Mouse (Mus musculus): ENCODE measurements around the gene Col26a1. TPM values are rescaled to one million over a fixed set of nuclear protein-coding genes. Genes with fewer than 3 reads are reported as not detected.

Col26a1 gene
- polyA plus RNA-seq, 1 experiment from 2014 or later: 141 TPM

DNA sequence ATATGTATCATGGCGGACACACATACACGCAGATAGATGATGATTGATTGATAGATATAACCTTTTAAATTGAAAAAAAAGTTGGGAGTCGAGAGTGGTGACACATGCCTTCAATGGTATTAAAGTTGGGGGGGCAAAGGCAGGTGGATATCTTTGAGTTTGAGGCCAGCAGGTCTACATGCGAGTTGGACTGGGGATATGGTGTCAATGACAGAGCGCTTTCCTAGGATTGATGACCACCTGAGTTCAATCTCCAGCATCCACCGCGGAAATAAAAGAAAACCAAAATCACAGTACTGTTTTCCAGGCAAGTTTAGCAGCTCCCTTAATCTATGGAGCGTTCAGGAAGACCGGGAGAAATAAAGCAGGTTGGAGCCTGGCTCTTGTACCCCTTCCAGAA is 24.6 kb upstream of the Col26a1 start:
- peak overlapping the region; percentile 77 for H3K4me2 ChIP-seq (replicated peaks)
- H3K27me3 ChIP-seq: no peaks in the 10 kb centered on the region
- H3K27ac ChIP-seq: no peak overlapping the region
- H3K4me3 ChIP-seq: peak overlapping the region; percentile 67
- H3K36me3 ChIP-seq: peaks cover 20% of the 10 kb centered on the region
- 0 out of 2 replicates have a peak, but pooled peaks cover 4% of the 10 kb centered on the region for H3K9me3 ChIP-seq
- ATAC-seq (ENCODE audit: low FRiP score, low read depth): 0 out of 2 replicates have a peak, but pooled peaks have one; percentile 25
- peaks cover 15% of the 10 kb centered on the region; the same call in 1 of the 2 replicates for H3K4me1 ChIP-seq
- 0 out of 2 replicates have a peak overlapping the region, but pooled peaks have one; percentile 35 for H3K9ac ChIP-seq
- 39% methylated on average over 9 of the region's 9 CpGs for WGBS

DNA sequence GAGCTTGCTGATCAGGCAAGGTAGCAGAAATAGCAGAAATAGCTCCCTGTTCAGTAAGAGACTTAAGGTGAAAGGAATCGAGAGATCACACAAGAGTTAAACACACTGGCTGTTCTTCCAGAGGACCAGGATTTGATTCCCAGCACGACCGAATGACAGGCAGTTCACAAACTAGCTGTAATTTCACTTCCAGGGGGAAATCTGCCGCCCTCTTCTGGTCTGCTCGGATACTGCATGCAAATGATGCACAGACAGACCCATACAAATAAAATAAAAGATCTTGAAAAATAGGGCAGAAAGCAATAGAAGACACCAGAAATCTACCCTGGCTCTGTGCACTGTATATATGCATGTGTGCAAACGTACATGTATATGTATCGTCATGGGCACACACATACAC is 22.6 kb upstream of the Col26a1 start:
- Histone ChIP-seq H3K27me3 (no peaks in the 10 kb centered on the region), H3K4me2 (replicated peaks) (no peak overlapping the region), H3K36me3 (peaks cover under 1% of the 10 kb centered on the region), H3K4me3 (no peak overlapping the region), H3K4me1 (peaks cover 19% of the 10 kb centered on the region), H3K9me3 (0 out of 2 replicates have a peak, but pooled peaks cover 4% of the 10 kb centered on the region), H3K9ac (no peak overlapping the region), H3K27ac (no peak overlapping the region)
- 51% methylated on average over 7 of the region's 7 CpGs for WGBS
- no peak for ATAC-seq (ENCODE audit: low FRiP score, low read depth)

DNA sequence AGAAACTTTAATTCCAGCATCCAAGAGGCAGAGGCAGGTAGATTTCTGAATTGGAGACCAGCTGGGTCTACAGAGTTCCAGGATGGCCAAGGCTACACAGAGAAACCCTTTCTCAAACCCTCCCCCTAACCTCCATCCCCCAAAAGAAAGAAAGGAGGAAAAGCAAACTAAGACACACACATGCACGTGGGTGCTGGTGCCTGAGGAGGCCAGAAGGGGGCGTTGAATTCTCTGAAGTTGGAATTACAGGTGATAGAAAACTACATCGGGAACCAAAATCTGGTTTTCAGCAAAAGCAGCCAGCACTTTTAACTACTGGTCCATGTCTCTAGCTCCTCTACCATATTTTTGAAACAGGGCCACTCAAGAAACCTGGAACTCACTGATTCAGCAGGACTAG is 21.6 kb upstream of the Col26a1 start:
- no peak overlapping the region for H3K27ac ChIP-seq
- H3K27me3 ChIP-seq: no peaks in the 10 kb centered on the region
- 62% methylated on average over 3 of the region's 3 CpGs for WGBS
- H3K9me3 ChIP-seq: 0 out of 2 replicates have a peak, but pooled peaks cover 4% of the 10 kb centered on the region
- ATAC-seq (ENCODE audit: low FRiP score, low read depth): no peak
- peaks cover 21% of the 10 kb centered on the region for H3K4me1 ChIP-seq
- no peak overlapping the region for H3K4me2 ChIP-seq (replicated peaks)
- no peak overlapping the region for H3K9ac ChIP-seq
- no peaks in the 10 kb centered on the region for H3K36me3 ChIP-seq
- no peak overlapping the region for H3K4me3 ChIP-seq

DNA sequence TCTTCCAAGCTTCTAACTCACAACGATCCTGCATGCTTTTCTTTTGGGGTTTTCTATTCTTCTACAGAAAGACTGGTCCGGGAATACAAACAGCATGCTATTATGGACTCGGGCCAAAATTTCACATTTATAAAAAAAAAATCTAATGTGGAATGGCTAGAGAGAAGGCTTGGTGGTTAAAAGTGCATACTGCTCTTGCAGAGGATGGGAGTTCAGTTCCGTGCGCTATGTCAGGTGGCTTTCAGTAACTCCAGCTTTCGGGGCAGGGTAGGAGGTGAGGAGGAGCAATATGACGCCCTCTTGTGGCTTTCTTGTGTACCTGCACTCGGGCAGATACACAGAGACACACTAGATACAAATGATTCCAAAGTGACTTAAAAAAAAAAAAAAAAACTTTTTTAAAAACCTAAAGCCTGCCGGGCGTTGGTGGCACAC is 12.5 kb upstream of the Col26a1 start:
- Histone ChIP-seq H3K9ac (no peak overlapping the region), H3K36me3 (no peaks in the 10 kb centered on the region), H3K27me3 (no peaks in the 10 kb centered on the region), H3K9me3 (no peaks in the 10 kb centered on the region), H3K4me1 (peaks cover 13% of the 10 kb centered on the region), H3K4me3 (0 out of 2 replicates have a peak overlapping the region, but pooled peaks have one; percentile 7), H3K27ac (no peak overlapping the region), H3K4me2 (replicated peaks) (peak overlapping the region; percentile 54)
- ATAC-seq (ENCODE audit: low FRiP score, low read depth): no peak; the same call in 1 of the 2 replicates
- whole genome bisulfite sequencing: 44% methylated on average over 10 of the region's 10 CpGs

DNA sequence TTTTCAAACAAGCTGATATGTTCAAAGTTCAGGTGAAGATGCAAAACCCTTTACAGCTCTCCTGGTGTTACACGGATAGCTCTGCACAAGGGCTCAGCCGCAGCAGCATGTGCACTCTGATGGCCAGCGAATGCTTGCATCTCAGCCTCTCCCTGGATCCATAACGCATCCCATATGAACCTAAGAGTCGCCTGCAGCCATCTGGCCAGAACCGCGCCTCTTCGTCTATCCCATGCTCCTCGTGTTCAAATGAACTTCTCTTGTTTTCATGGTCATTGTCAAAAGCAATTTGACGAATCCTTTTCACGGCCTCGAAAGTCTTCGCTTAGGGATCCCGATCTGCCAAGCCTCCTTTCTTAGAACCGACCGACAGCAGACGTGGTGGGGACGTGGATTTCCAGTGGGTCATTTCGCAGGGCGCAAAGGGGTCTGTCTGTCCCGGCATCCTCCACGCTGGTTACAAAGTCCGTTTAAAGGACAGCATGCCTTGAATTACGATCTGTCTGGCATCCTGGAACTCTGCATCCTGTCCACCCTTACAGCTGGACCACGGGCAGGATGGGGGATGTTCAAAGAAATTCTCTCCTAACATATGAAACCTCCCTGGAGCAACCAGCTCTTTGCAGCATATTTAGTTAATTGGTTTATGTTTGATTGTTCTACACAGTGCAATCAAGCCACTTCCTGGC is 12.0 kb upstream of the Col26a1 start:
- peak overlapping the region; percentile 54 for H3K4me2 ChIP-seq (replicated peaks)
- no peak for ATAC-seq (ENCODE audit: low FRiP score, low read depth)
- peak overlapping the region; percentile 1; the same call in 1 of the 2 replicates for H3K27ac ChIP-seq
- H3K4me3 ChIP-seq: 0 out of 2 replicates have a peak overlapping the region, but pooled peaks have one; percentile 7
- 0 out of 2 replicates have a peak overlapping the region, but pooled peaks have one; percentile 4 for H3K9ac ChIP-seq
- no peaks in the 10 kb centered on the region for H3K9me3 ChIP-seq
- no peaks in the 10 kb centered on the region for H3K27me3 ChIP-seq
- H3K4me1 ChIP-seq: peaks cover 10% of the 10 kb centered on the region
- WGBS: 22% methylated on average over 25 of the region's 25 CpGs
- H3K36me3 ChIP-seq: no peaks in the 10 kb centered on the region

DNA sequence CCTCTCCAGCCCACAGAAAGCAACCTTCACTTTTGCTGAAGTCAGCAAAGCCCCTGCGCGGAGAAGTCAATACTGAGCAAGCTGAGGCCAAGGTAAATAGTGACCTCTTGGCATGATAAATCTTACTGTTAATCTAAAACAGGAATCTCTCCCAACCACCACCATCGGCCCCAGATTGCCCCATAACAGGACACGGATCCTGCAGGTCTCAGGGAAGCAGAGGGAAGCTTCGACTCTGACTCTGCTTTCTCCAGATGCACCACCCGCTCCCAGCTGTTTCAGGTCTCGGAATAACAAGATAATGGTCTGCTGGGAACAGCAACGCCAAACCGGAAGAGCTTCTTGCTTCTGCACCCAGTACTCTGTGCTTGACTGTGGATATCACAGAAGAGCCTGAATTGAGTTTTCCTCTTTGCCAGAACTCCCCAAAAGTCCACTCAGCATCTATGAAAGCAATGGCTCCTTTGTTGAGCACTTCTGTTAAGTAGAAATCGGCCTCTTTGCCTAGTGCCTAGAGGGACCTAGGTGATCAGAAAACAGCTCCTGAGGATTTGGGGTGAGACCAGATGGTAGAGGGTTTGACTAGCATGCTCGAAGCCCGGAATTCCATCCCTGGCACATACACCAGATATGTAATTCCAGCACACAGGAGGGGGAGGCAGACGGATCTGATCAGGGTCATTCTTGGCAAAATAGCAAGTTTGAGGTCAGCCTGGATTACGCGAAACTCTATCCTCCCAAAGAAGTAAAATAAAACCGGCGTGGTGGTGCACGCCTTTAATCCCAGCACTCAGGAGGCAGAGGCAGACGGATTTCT is 5.7 kb upstream of the Col26a1 start:
- H3K4me3 ChIP-seq: no peak overlapping the region
- peaks cover 22% of the 10 kb centered on the region for H3K4me1 ChIP-seq
- ATAC-seq (ENCODE audit: low FRiP score, low read depth): no peak
- H3K4me2 ChIP-seq (replicated peaks): peak overlapping the region; percentile 21
- WGBS: 38% methylated on average over 19 of the region's 19 CpGs
- H3K9me3 ChIP-seq: no peaks in the 10 kb centered on the region
- peak overlapping the region; percentile 52; the same call in 1 of the 2 replicates for H3K27ac ChIP-seq
- H3K9ac ChIP-seq: 0 out of 2 replicates have a peak overlapping the region, but pooled peaks have one; percentile 35
- H3K27me3 ChIP-seq: no peaks in the 10 kb centered on the region
- no peaks in the 10 kb centered on the region for H3K36me3 ChIP-seq

DNA sequence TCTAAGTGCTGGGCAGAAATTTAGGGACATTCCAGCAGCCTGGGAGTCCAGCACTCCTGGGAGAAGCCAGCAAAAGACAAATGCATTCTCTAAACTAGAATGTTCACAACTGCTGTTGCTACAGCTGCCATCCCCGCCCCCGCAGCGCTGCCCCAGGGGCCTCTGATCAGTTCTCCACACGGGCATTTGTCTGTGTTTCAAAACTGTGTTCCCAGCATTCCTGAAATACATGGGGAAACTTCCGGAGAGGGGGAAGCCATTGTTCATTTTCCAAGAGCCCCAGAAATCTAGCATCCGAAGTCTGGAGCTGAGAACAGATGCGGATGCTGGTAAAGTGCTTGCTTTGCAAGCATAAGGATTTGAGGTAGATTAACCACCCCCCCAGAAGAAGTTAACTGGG is 3.9 kb upstream of the Col26a1 start:
- Histone ChIP-seq H3K27me3 (no peaks in the 10 kb centered on the region), H3K9me3 (no peaks in the 10 kb centered on the region), H3K9ac (0 out of 2 replicates have a peak overlapping the region, but pooled peaks have one; percentile 5), H3K4me1 (peaks cover 27% of the 10 kb centered on the region), H3K4me2 (replicated peaks) (no peak overlapping the region), H3K4me3 (no peak overlapping the region), H3K36me3 (no peaks in the 10 kb centered on the region), H3K27ac (peak overlapping the region; percentile 55; the same call in 1 of the 2 replicates)
- 25% methylated on average over 7 of the region's 7 CpGs for WGBS
- no peak for ATAC-seq (ENCODE audit: low FRiP score, low read depth)

DNA sequence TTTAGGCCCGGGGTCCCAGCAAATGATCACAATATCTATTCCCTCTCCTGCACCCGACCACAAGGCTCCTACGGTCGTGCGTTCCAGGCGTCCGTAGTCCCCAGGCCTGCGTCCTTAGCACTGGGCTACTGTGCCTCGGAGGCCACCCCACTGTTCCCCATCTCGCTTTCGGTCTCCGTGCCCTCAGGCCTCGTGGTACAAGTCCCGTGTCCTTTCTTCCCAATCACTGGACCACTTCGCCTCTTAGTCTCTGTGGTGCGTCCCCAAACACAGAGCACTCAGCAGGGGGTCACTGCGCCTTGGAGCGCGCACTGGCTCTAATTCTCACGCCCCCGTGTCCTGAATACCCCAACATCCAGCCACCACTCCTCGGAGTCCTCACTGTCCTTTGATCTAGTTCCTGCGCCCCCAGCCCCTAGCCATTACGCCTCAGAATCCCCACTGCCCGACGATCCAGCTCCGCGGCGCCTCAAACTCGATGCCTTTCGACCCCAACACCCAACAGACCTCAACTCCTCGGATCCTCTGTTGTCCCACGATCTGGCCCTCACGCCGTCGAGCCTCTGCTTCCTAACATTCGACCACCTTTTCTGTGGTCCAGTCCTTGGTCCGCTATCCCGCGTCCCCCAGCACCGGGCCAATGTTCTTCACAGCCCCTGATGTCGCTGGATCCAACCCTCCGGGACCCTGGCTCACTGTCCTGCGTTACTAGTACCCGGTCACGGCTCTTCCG is 788 bp downstream of the Col26a1 start:
- WGBS: under 1% methylated on average over 47 of the region's 47 CpGs
- ATAC-seq (ENCODE audit: low FRiP score, low read depth): peak; percentile 24; the same call in 1 of the 2 replicates
- Histone ChIP-seq H3K4me1 (peaks cover 23% of the 10 kb centered on the region), H3K9ac (peak overlapping the region; percentile 94), H3K36me3 (peaks cover 15% of the 10 kb centered on the region), H3K27me3 (no peaks in the 10 kb centered on the region), H3K4me2 (replicated peaks) (peak overlapping the region; percentile 83), H3K9me3 (no peaks in the 10 kb centered on the region), H3K4me3 (peak overlapping the region; percentile 91), H3K27ac (peak overlapping the region; percentile 90)

DNA sequence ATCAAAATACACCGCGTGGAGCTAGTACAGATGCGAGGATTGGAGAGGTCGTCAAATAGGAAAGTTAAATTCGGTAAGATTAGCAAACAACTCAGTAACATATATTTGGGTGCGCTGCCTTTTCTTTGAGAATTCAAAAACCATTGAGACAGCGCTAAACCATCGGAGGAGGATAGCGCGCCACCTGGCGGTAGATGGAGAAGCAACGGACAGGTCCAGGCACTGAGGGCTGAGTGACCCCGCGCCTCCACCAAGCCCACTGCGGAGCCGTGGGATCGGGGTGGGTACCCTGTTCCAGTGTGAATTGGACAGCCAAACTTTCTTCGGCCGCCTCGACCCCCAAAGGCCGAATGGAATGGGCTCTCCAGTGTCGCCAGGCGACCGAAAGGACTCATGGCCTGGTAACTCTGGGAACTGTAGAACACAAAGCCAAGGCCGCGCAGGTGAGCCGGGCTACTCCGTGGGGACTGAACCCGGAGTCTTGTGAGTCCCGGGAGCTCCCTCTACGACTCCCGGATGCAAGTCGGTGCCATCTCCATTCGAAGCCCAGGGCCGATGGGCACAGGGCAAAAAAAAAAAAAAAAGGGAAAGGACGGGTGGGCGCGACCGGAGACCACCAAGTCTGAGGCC is 1.5 kb downstream of the Col26a1 start:
- Histone ChIP-seq H3K27me3 (no peaks in the 10 kb centered on the region), H3K4me2 (replicated peaks) (peak overlapping the region; percentile 83), H3K9ac (peak overlapping the region; percentile 94), H3K4me1 (peaks cover 17% of the 10 kb centered on the region), H3K9me3 (no peaks in the 10 kb centered on the region), H3K36me3 (peaks cover 22% of the 10 kb centered on the region), H3K27ac (peak overlapping the region; percentile 90), H3K4me3 (peak overlapping the region; percentile 91)
- WGBS: 2% methylated on average over 39 of the region's 39 CpGs
- peak; percentile 80 for ATAC-seq (ENCODE audit: low FRiP score, low read depth)

DNA sequence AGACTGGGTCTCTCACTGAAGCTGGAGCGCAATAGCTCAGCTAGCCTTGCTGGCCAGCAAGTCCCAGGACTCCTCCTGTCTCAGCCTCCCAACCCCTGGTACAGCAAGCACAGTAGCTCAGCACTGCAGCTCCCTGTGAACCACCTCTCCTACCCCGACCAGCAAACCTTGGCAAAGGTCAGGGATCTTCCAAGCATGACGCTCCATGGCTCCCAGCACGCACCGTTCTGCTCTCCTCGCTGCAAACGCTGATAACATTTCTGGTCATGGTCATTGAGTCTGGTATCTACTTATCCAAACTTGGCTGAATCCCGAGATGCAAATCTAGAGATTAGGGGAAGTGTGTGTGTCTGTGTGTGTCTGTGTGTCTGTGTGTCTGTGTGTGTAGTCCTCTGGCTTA is 2.9 kb downstream of the Col26a1 start:
- no peak overlapping the region for H3K4me3 ChIP-seq
- ATAC-seq (ENCODE audit: low FRiP score, low read depth): no peak
- no peaks in the 10 kb centered on the region for H3K27me3 ChIP-seq
- no peak overlapping the region for H3K9ac ChIP-seq
- WGBS: 93% methylated on average over 8 of the region's 8 CpGs
- no peaks in the 10 kb centered on the region for H3K9me3 ChIP-seq
- H3K4me1 ChIP-seq: peaks cover 15% of the 10 kb centered on the region
- no peak overlapping the region for H3K27ac ChIP-seq
- H3K4me2 ChIP-seq (replicated peaks): no peak overlapping the region
- peaks cover 29% of the 10 kb centered on the region for H3K36me3 ChIP-seq

DNA sequence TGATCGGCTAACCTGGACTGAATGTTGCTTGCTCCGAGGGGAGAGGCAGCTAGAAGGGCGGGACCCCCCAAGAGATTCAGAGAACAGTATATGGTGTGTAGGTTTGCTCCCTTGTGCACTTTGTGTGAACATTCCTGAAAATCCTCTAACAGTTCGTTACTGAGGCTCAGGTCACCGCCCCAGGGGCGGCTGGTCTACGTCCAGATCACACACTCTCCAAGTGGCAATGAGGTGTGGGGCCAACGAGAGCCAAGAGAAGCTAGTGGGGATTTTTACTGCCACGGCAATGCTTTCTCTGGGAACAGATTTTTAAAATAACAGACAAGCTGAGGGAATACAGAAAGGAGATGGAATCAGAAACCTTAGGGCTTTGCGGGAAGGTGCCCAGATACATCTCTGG is 8.7 kb downstream of the Col26a1 start:
- WGBS: 32% methylated on average over 10 of the region's 10 CpGs
- no peaks in the 10 kb centered on the region for H3K9me3 ChIP-seq
- no peak for ATAC-seq (ENCODE audit: low FRiP score, low read depth)
- H3K27me3 ChIP-seq: no peaks in the 10 kb centered on the region
- no peak overlapping the region for H3K4me2 ChIP-seq (replicated peaks)
- H3K27ac ChIP-seq: peak overlapping the region; percentile 44; the same call in 1 of the 2 replicates
- peaks cover 21% of the 10 kb centered on the region for H3K4me1 ChIP-seq
- peaks cover 30% of the 10 kb centered on the region for H3K36me3 ChIP-seq
- H3K4me3 ChIP-seq: no peak overlapping the region
- no peak overlapping the region for H3K9ac ChIP-seq

Data from limb, embryonic 13.5 days (tissue).